Mouse (Mus musculus): ENCODE data around the gene Lpcat2b. TPM values are rescaled to one million over a fixed set of nuclear protein-coding genes. Genes with fewer than 3 reads are reported as not detected.

Lpcat2b gene
- polyA plus RNA-seq, 1 experiment = not detected

GRCm38 (mm10) chr5:107410305-107410704 lies 21.0 kb upstream of the Lpcat2b start:
- Histone ChIP-seq H3K4me1 (ENCODE audit: control insufficient read depth, insufficient read depth, low read length) (0 out of 2 replicates have a peak, but pooled peaks cover 2% of the 10 kb centered on the region), H3K4me3 (ENCODE audit: insufficient read depth, low read length) (no peak overlapping the region), H3K27ac (ENCODE audit: insufficient read depth, low read depth, low read length) (no peak overlapping the region)
- TF ChIP-seq CTCF (IDR thresholded peaks at IDR 0.05; ENCODE audit: low read depth, low read length) = no peak
- no peak for TF ChIP-seq POLR2A (IDR thresholded peaks at IDR 0.05; ENCODE audit: borderline replicate concordance, low read depth, low read length)

DNA sequence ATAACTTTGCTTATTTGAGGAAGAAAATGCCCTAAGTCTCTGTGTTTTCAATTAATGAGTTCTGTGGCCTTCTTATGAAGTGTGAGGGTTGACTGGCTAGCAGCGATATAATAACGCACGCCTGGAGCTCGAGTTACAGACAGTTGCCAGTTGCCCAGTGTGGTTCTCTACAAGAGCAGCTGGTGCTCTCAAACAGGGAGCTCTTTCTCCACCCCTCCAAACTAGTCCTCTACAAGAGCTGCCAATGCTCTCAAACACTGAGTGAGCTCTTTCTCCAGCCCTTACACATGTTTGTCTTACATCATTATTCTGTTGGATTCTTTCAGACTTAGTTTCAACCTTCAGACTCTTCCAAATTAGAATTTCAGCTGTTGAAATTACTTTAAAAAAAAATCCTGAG lies 20.0 kb upstream of the Lpcat2b start:
- H3K4me3 ChIP-seq (ENCODE audit: insufficient read depth, low read length) = no peak overlapping the region
- TF ChIP-seq POLR2A (IDR thresholded peaks at IDR 0.05; ENCODE audit: borderline replicate concordance, low read depth, low read length) (no peak), CTCF (IDR thresholded peaks at IDR 0.05; ENCODE audit: low read depth, low read length) (no peak)
- 0 out of 2 replicates have a peak, but pooled peaks cover 2% of the 10 kb centered on the region for H3K4me1 ChIP-seq (ENCODE audit: control insufficient read depth, insufficient read depth, low read length)
- H3K27ac ChIP-seq (ENCODE audit: insufficient read depth, low read depth, low read length) = no peak overlapping the region

DNA sequence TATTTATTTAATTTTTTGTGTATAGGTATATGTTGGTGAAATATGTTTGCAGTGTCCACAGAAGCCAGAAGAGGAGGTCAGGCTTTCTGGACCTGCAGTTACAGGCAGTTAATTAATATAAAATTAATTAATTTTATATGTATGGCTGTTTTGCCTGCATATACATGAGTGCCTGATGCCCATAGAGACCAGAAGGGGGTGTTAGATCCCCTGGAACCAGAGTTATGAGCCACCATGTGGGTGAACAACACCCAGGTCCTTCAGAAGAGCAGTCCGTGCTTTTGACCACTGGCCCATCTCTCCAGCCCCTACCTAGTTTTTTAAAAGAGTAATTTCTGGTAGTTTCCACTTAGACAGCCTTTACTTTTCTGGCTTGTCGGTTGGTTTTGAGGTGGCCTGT lies 19.1 kb upstream of the Lpcat2b start:
- TF ChIP-seq POLR2A (IDR thresholded peaks at IDR 0.05; ENCODE audit: borderline replicate concordance, low read depth, low read length) = no peak
- H3K4me3 ChIP-seq (ENCODE audit: insufficient read depth, low read length) = no peak overlapping the region
- H3K4me1 ChIP-seq (ENCODE audit: control insufficient read depth, insufficient read depth, low read length) = 0 out of 2 replicates have a peak, but pooled peaks cover 2% of the 10 kb centered on the region
- H3K27ac ChIP-seq (ENCODE audit: insufficient read depth, low read depth, low read length) = no peak overlapping the region

- no peak overlapping the region for H3K27ac ChIP-seq (ENCODE audit: insufficient read depth, low read depth, low read length)
- no peak overlapping the region for H3K4me3 ChIP-seq (ENCODE audit: insufficient read depth, low read length)
- H3K4me1 ChIP-seq (ENCODE audit: control insufficient read depth, insufficient read depth, low read length) = peaks cover 2% of the 10 kb centered on the region; the same call in 1 of the 2 replicates
- TF ChIP-seq POLR2A (IDR thresholded peaks at IDR 0.05; ENCODE audit: borderline replicate concordance, low read depth, low read length) = no peak
- no peak for TF ChIP-seq CTCF (IDR thresholded peaks at IDR 0.05; ENCODE audit: low read depth, low read length)
These were observed 16.3 kb upstream of the Lpcat2b start for GRCm38 (mm10) chr5:107415098-107415497.

- Histone ChIP-seq H3K4me3 (ENCODE audit: insufficient read depth, low read length) (no peak overlapping the region), H3K27ac (ENCODE audit: insufficient read depth, low read depth, low read length) (no peak overlapping the region), H3K4me1 (ENCODE audit: control insufficient read depth, insufficient read depth, low read length) (no peaks in the 10 kb centered on the region; the same call in 1 of the 2 replicates)
- no peak for TF ChIP-seq POLR2A (IDR thresholded peaks at IDR 0.05; ENCODE audit: borderline replicate concordance, low read depth, low read length)
- no peak for TF ChIP-seq CTCF (IDR thresholded peaks at IDR 0.05; ENCODE audit: low read depth, low read length)
These were observed 9.7 kb upstream of the Lpcat2b start for GRCm38 (mm10) chr5:107421676-107422075.

DNA sequence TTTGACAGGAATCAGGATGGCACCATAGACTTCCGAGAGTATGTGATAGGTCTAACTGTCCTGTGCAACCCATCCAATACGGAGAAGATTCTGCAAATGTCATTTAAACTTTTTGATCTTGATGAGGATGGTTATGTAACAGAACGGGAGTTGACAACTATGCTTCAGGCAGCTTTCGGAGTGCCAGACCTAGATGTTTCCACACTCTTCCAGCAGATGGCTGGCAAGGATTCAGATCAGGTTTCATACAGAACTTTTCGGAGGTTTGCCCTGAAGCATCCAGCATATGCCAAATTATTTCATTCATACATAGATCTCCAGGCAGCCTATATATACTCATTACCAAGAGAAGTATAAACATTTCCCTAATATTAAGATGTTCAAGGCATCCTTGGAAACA lies 2.7 kb downstream of the Lpcat2b start:
- H3K4me1 ChIP-seq (ENCODE audit: control insufficient read depth, insufficient read depth, low read length) = peaks cover 6% of the 10 kb centered on the region; the same call in 1 of the 2 replicates
- no peak for TF ChIP-seq POLR2A (IDR thresholded peaks at IDR 0.05; ENCODE audit: borderline replicate concordance, low read depth, low read length)
- no peak overlapping the region for H3K27ac ChIP-seq (ENCODE audit: insufficient read depth, low read depth, low read length)
- no peak overlapping the region for H3K4me3 ChIP-seq (ENCODE audit: insufficient read depth, low read length)

GRCm38 (mm10) chr5:107436185-107436584 lies 4.8 kb downstream of the Lpcat2b start:
- Histone ChIP-seq H3K4me3 (ENCODE audit: insufficient read depth, low read length) (no peak overlapping the region), H3K27ac (ENCODE audit: insufficient read depth, low read depth, low read length) (no peak overlapping the region), H3K4me1 (ENCODE audit: control insufficient read depth, insufficient read depth, low read length) (peaks cover 6% of the 10 kb centered on the region; the same call in 1 of the 2 replicates)
- TF ChIP-seq POLR2A (IDR thresholded peaks at IDR 0.05; ENCODE audit: borderline replicate concordance, low read depth, low read length) (no peak), CTCF (IDR thresholded peaks at IDR 0.05; ENCODE audit: low read depth, low read length) (no peak)

GRCm38 (mm10) chr5:107436587-107437209 lies 5.3 kb downstream of the Lpcat2b start:
- peaks cover 6% of the 10 kb centered on the region; the same call in 1 of the 2 replicates for H3K4me1 ChIP-seq (ENCODE audit: control insufficient read depth, insufficient read depth, low read length)
- TF ChIP-seq CTCF (IDR thresholded peaks at IDR 0.05; ENCODE audit: low read depth, low read length) (no peak), POLR2A (IDR thresholded peaks at IDR 0.05; ENCODE audit: borderline replicate concordance, low read depth, low read length) (no peak)
- no peak overlapping the region for H3K4me3 ChIP-seq (ENCODE audit: insufficient read depth, low read length)
- peak overlapping the region; percentile 12; the same call in 1 of the 2 replicates for H3K27ac ChIP-seq (ENCODE audit: insufficient read depth, low read depth, low read length)

DNA sequence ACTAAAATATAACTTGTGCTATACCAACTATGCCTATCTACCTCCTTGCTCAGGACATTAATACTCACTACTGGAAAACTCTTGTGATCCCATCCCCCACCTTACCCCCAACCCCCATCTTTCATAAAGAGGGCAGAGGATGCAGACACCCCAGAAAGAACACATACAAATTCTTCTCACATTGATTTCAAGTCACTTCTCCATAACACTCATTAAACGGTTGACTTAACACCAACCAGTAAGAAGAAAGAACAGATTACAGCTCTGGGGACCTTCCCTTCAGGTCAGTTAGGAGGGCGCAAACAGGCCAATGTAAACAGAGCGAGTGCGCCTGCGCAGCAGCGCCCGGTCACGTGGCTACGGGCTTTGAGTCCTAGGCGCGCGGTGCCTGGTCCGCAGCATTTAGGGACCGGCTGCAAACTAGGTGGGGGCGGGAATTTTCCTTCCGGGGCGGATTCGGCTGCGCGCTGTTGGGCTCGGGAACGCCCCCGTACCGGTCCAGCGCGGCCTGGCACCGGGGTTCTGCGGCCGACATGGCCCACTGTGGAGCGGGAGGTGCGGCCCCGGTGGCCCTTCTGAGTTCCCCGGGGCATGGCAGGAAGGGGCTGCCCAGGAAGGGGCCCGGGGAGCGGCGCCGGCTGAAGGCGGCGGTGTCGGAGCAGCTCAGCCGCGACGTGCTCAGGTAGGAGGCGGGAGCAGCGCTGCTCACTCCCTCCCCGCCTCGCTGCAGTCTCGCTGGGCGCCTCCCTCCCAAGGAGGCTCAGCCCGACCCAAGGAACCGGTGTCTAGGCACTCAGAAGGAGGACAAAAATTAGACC lies 6.3 kb downstream of the Lpcat2b start, which contains the start of gene Btbd8:
TSS of gene Btbd8 (plus strand) at position 534 of the 818 bp plus-strand sequence.
- peak within 1 kb of the TSS; percentile 77 for H3K4me3 ChIP-seq (ENCODE audit: insufficient read depth, low read length)
- peaks cover 6% of the 10 kb centered on the region for H3K4me1 ChIP-seq (ENCODE audit: control insufficient read depth, insufficient read depth, low read length)
- H3K27ac ChIP-seq (ENCODE audit: insufficient read depth, low read depth, low read length) = peak within 1 kb of the TSS; percentile 43
- TF ChIP-seq POLR2A (IDR thresholded peaks at IDR 0.05; ENCODE audit: borderline replicate concordance, low read depth, low read length) = no peak

DNA sequence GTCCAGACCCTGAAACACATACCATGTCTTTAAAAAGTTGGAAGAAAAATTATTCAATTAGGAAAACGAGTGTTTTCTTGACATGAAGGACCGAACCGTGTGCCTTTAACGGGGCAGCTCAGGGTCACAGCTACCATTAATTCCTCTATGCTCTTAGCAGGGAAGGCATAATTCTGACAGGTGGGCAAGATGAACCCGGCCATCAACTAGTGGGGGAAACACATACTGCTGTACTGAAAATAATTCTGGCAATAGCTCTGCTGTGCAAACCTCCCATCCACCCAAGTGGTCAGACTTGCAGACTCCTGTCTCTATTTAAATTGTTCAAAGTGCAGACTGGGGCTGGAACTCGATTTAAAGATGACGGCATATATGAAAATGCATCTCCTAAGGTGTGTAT lies 7.0 kb downstream of the Lpcat2b start:
- Histone ChIP-seq H3K4me3 (ENCODE audit: insufficient read depth, low read length) (peak overlapping the region; percentile 77), H3K27ac (ENCODE audit: insufficient read depth, low read depth, low read length) (peak overlapping the region; percentile 21), H3K4me1 (ENCODE audit: control insufficient read depth, insufficient read depth, low read length) (peaks cover 9% of the 10 kb centered on the region)
- no peak for TF ChIP-seq POLR2A (IDR thresholded peaks at IDR 0.05; ENCODE audit: borderline replicate concordance, low read depth, low read length)
- TF ChIP-seq CTCF (IDR thresholded peaks at IDR 0.05; ENCODE audit: low read depth, low read length) = no peak

Data from bone marrow macrophage, adult 2 months (primary cell).